Mouse (Mus musculus): ENCODE measurements around the gene Gm20683. TPM values are rescaled to one million over a fixed set of nuclear protein-coding genes. Genes with fewer than 3 reads are reported as not detected.
A peak's percentile ranks its signal among the peaks of the same experiment; 100 is the strongest.
"Not testable (repeated sequence)": the region's sequence is repeated elsewhere in the genome, so short reads cannot be mapped to it uniquely, and the experiment has no call there.

The Gm20683 gene
- polyA plus RNA-seq, 1 experiment from 2014 or later, result 2.7 TPM

DNA sequence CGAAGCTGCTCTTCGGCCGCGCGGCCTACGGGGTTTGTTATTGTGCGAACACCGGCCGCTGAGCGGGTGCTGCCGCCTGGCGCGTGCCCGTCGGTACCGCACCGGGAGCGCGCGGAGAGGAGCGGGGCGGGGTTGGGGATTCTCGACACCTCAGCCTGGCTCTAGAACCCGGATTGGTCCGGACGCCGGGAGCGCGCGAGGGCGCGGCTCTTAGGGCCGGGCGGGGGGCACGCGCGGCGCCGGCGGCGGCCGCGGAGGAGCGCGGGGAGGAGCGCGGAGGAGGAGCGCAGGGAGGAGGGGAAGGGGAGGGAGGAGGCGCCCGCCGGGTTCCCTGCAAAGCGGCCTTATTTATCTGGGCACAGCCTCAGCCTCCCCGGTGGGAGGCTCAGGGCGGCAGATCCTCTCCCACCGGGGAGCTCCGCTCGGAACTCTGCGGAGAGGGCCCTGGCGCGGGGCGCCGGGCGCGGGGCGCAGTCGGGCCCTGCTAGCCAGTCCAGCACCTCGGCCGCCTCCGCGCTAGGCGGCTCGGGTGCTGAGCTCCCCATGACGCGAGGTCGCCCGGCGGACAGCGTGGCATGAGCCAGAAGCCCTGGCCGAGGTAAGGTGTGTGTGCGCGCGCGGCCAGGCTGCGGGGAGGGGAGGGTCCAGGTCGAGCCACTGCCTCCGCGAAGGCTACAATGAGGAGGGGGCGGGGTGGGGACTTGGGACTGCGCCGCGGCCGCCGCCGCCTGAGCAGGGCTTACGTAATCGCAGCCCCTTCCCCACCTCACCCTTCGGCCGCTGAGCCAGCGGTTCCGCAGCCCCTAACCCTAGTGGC, 32.6 kb downstream of the Gm20683 start, which contains the start of gene Fbxl16:
Gene Fbxl16 (plus strand): TSS at position 297 of the 817 bp plus-strand sequence.
- no peak within 1 kb of the TSS for H3K27ac ChIP-seq
- peak; percentile 51 for DNase-seq (ENCODE audit: low spot score)
- peaks cover 11% of the 10 kb centered on the region; the same call in 1 of the 2 replicates for H3K27me3 ChIP-seq (ENCODE audit: insufficient read depth, low read length)
- WGBS, result under 1% methylated on average over 83 of the region's 100 CpGs
- peak; percentile 27 for ATAC-seq (replicated peaks; ENCODE audit: low FRiP score, low read depth)
- H3K4me2 ChIP-seq (ENCODE audit: low read length), result peak within 1 kb of the TSS; percentile 94
- H3K4me3 ChIP-seq (replicated peaks; ENCODE audit: low read depth, low read length), result peak within 1 kb of the TSS; percentile 60
- H3K9me3 ChIP-seq (replicated peaks; ENCODE audit: low read length), result no peaks in the 10 kb centered on the region
- H3K4me1 ChIP-seq (replicated peaks; ENCODE audit: insufficient read depth, low read length), result no peaks in the 10 kb centered on the region; the same call in 1 of the 2 replicates
- H3K36me3 ChIP-seq (ENCODE audit: insufficient read depth, low read length), result no peaks in the 10 kb centered on the region
- peak; percentile 35 for TF ChIP-seq CTCF (IDR thresholded peaks at IDR 0.05; ENCODE audit: low read depth)
- peak within 1 kb of the TSS; percentile 51 for H3K9ac ChIP-seq (ENCODE audit: low read depth, low read length)

DNA sequence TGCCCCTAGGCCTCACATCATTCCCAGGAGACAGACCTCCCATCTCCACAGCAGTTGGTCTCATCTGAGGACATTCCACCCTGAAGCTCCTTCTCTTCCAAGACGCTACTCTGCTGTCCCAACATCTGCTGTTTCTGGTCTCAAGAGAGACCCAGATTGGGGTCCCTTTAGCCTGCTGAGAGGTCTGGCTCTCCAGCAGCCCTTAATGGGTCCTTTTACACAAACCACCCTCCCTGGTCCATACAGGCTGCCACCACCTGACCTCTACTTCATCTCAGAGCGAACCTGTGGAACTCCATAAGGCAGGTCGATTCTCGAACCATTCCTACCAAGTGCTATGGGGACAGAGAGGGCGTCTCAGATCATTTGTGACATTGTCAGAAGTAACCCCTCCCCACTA, 33.5 kb downstream of the Gm20683 start:
- no peak for TF ChIP-seq CTCF (IDR thresholded peaks at IDR 0.05; ENCODE audit: low read depth)
- no peak overlapping the region for H3K9ac ChIP-seq (ENCODE audit: low read depth, low read length)
- peak overlapping the region; percentile 94; the same call in 1 of the 2 replicates for H3K4me2 ChIP-seq (ENCODE audit: low read length)
- H3K36me3 ChIP-seq (ENCODE audit: insufficient read depth, low read length), result no peaks in the 10 kb centered on the region
- DNase-seq (ENCODE audit: low spot score) (no peak), ATAC-seq (replicated peaks; ENCODE audit: low FRiP score, low read depth) (no peak)
- H3K4me3 ChIP-seq (replicated peaks; ENCODE audit: low read depth, low read length), result no peak overlapping the region
- H3K9me3 ChIP-seq (replicated peaks; ENCODE audit: low read length), result no peaks in the 10 kb centered on the region
- no peak overlapping the region for H3K27ac ChIP-seq
- peaks cover 11% of the 10 kb centered on the region; the same call in 1 of the 2 replicates for H3K27me3 ChIP-seq (ENCODE audit: insufficient read depth, low read length)
- H3K4me1 ChIP-seq (replicated peaks; ENCODE audit: insufficient read depth, low read length), result no peaks in the 10 kb centered on the region; the same call in 1 of the 2 replicates
- WGBS, result 34% methylated on average over 5 of the region's 5 CpGs

DNA sequence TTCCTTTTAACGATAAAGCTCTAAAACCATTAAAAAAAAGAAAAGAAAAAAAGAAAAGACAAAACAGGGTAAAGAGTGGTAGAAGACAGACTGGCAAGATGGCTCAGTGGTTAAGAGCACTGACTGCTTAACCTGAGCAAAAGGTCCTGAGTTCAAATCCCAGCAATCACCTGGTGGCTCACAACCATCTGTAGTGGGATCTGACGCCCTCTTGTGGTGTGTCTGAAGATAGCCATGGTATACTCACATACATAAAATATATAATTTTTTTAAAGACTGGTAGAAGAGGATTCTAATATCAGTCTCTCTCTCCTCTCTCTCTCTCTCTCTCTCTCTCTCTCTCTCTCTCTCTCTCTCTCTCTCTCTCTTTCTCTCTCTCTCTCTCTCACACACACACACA, 34.1 kb downstream of the Gm20683 start:
- H3K4me2 ChIP-seq (ENCODE audit: low read length); H3K4me1 ChIP-seq (replicated peaks; ENCODE audit: insufficient read depth, low read length); H3K9me3 ChIP-seq (replicated peaks; ENCODE audit: low read length); H3K4me3 ChIP-seq (replicated peaks; ENCODE audit: low read depth, low read length); H3K9ac ChIP-seq (ENCODE audit: low read depth, low read length); DNase-seq (ENCODE audit: low spot score); H3K27ac ChIP-seq; H3K36me3 ChIP-seq (ENCODE audit: insufficient read depth, low read length); ATAC-seq (replicated peaks; ENCODE audit: low FRiP score, low read depth): not testable (repeated sequence)
- peaks cover 11% of the 10 kb centered on the region; the same call in 1 of the 2 replicates for H3K27me3 ChIP-seq (ENCODE audit: insufficient read depth, low read length)
- WGBS, result 50% methylated on average over 2 of the region's 2 CpGs

DNA sequence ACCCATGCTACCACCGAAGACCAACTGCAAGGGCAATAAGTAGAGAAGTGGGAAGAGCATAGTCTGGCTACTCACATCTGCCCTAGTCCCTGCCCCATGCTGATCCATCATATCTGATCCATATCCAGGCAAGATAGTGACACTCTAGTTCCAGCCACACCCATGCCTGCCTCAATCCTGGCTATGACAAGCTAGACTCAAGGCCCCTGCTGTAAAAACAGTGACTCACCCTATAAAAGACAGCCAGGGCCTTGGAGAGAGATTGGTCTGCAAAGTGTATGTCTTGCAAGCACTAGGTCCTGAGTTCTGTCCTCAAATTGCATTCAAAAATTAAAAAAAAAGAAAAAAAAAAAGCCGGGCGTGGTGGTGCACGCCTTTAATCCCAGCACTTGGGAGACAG, 35.1 kb downstream of the Gm20683 start:
- DNase-seq (ENCODE audit: low spot score), result no peak
- Histone ChIP-seq H3K4me1 (replicated peaks; ENCODE audit: insufficient read depth, low read length) (no peaks in the 10 kb centered on the region; the same call in 1 of the 2 replicates), H3K36me3 (ENCODE audit: insufficient read depth, low read length) (no peaks in the 10 kb centered on the region), H3K27ac (no peak overlapping the region), H3K4me2 (ENCODE audit: low read length) (no peak overlapping the region), H3K9me3 (replicated peaks; ENCODE audit: low read length) (no peaks in the 10 kb centered on the region), H3K4me3 (replicated peaks; ENCODE audit: low read depth, low read length) (no peak overlapping the region), H3K27me3 (ENCODE audit: insufficient read depth, low read length) (peaks cover 11% of the 10 kb centered on the region; the same call in 1 of the 2 replicates), H3K9ac (ENCODE audit: low read depth, low read length) (no peak overlapping the region)
- 69% methylated on average over 4 of the region's 4 CpGs for WGBS
- no peak for TF ChIP-seq CTCF (IDR thresholded peaks at IDR 0.05; ENCODE audit: low read depth)
- no peak for ATAC-seq (replicated peaks; ENCODE audit: low FRiP score, low read depth)

DNA sequence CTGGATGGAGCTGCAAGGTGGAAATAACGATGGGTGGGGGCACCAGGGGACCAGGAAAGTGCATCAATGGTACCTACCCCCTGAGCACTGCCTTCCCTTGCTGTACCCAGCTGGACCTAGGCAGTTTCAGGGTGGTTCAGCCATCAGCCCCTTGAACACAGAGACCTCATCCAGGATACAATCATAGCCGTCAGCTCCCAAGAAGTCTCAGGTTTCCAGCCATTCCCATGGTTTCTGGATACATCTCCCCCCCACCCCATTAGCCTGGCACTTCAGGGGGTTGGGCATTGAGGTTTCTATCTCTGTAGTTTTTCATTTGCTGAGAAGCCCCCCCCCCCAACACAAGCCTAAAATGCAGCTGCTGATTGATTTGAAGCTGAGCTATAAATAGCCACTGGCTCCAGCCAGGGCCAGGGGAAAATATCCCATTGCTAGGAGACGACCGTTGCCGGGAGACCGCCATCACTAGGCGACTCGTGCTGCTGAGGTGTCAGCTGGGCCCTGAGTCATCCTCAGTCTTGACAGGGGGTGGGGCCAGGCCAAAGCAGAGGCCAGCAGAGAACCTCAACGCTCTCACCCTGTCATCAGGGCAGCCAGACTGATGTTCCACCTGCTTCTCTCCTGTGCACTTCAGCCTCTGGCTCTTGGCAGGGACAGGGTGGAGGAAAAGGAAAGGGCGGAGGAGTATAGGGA, 38.6 kb downstream of the Gm20683 start:
- no peak overlapping the region for H3K9ac ChIP-seq (ENCODE audit: low read depth, low read length)
- H3K27ac ChIP-seq, result no peak overlapping the region
- WGBS, result 14% methylated on average over 10 of the region's 10 CpGs
- no peaks in the 10 kb centered on the region for H3K4me1 ChIP-seq (replicated peaks; ENCODE audit: insufficient read depth, low read length)
- no peak for TF ChIP-seq CTCF (IDR thresholded peaks at IDR 0.05; ENCODE audit: low read depth)
- H3K9me3 ChIP-seq (replicated peaks; ENCODE audit: low read length), result no peaks in the 10 kb centered on the region
- H3K27me3 ChIP-seq (ENCODE audit: insufficient read depth, low read length), result no peaks in the 10 kb centered on the region
- no peaks in the 10 kb centered on the region for H3K36me3 ChIP-seq (ENCODE audit: insufficient read depth, low read length)
- H3K4me2 ChIP-seq (ENCODE audit: low read length), result no peak overlapping the region
- no peak for ATAC-seq (replicated peaks; ENCODE audit: low FRiP score, low read depth)
- no peak overlapping the region for H3K4me3 ChIP-seq (replicated peaks; ENCODE audit: low read depth, low read length)
- DNase-seq (ENCODE audit: low spot score), result no peak

DNA sequence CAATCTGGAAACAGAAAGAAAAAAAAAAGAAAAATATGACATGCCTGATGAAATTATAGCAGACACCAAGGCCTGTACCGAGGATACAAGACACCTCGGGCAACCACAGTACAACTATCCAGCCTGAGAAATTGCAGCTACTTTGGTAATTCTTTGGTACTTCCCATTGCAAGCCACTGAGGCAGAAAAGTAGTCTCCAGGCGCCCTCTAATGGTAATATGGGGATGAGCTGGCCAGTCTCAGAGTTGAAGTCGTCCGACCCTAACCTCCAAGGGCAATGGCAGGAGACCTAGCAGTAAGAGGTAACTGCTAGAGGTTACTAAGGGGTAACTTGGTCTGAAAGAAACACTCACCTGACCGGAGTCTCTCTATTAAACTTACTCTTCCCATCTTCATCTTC, 40.5 kb downstream of the Gm20683 start:
- ATAC-seq (replicated peaks; ENCODE audit: low FRiP score, low read depth), result no peak; the same call in 1 of the 2 replicates
- WGBS, result 6% methylated on average over 6 of the region's 6 CpGs
- TF ChIP-seq CTCF (IDR thresholded peaks at IDR 0.05; ENCODE audit: low read depth), result peak; percentile 90

More for the DNA sequence above, 40.5 kb downstream of the Gm20683 start:
- H3K9me3 ChIP-seq (replicated peaks; ENCODE audit: low read length), result no peaks in the 10 kb centered on the region
- no peak overlapping the region for H3K4me3 ChIP-seq (replicated peaks; ENCODE audit: low read depth, low read length)
- DNase-seq (ENCODE audit: low spot score), result peak; percentile 93
- no peak overlapping the region for H3K4me2 ChIP-seq (ENCODE audit: low read length)
- H3K36me3 ChIP-seq (ENCODE audit: insufficient read depth, low read length), result no peaks in the 10 kb centered on the region
- H3K4me1 ChIP-seq (replicated peaks; ENCODE audit: insufficient read depth, low read length), result 0 out of 2 replicates have a peak, but pooled peaks cover 3% of the 10 kb centered on the region
- H3K27ac ChIP-seq, result no peak overlapping the region
- H3K9ac ChIP-seq (ENCODE audit: low read depth, low read length), result no peak overlapping the region
- no peaks in the 10 kb centered on the region for H3K27me3 ChIP-seq (ENCODE audit: insufficient read depth, low read length)

Measured in kidney, postnatal 0 days (tissue).